Mouse (Mus musculus) mouse embryonic stem cell (cell line): ENCODE data around the gene Gnpda2.

ENCODE experiments used
- in situ Hi-C, 2 experiments: fragments of 300-500 bp; cut with MboI; formaldehyde crosslinking; loops; 1 replicate in 1 of 2; 3 replicates in 1 of 2; pipeline ENCODE4 v1.14.3; 2019 to 2020; ENCODE audit warnings: low sequenced_read_pairs in 2 of 2, low pct_unique_long_range_greater_than_20kb in 1 of 2, mixed read lengths in 1 of 2; ENCODE audit not compliant: unreplicated experiment in 1 of 2

Gene Gnpda2

DNA sequence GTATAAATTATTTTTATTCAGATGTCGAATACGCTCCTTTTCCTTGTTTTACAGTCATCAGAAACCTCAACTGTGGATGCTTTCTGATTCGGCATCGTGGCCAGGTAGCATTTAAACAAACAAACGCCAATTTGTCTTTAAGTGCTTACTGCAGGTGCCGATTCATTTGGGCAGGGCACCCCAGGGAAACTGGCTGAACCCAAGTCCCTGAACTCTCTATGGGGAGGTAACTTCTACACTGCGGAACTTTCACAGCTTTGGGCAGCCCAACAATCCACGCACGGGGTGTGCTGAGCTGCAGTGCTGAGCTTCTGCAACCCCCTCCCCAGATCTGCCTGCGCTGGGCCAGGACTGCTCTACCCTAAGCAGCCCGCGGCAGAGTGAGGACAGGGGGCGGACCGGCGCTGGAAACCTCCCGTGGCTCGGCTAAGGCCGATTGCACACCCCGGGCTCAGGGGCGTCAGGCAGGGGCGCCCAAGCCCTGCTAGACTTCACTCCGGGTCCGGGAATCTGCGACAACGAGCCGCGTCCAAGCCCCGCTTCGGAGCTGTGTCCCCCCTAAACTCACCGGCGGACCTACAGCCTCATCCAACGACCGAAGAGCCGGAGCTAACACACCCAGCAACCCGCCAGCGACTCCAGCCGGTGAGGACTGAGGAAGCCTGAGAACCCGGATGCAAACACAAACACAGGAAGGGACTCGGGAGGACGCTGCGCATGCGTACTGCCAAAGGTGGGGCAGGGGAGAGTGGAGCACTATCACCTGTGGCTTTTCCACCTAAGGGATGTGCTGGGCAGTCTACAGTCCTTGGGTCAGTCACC is at the start of gene Gnpda2:
Gnpda2 (minus strand) TSS at position 701 of the 822 bp plus-strand sequence.
- in situ Hi-C loops: no loop called here

DNA sequence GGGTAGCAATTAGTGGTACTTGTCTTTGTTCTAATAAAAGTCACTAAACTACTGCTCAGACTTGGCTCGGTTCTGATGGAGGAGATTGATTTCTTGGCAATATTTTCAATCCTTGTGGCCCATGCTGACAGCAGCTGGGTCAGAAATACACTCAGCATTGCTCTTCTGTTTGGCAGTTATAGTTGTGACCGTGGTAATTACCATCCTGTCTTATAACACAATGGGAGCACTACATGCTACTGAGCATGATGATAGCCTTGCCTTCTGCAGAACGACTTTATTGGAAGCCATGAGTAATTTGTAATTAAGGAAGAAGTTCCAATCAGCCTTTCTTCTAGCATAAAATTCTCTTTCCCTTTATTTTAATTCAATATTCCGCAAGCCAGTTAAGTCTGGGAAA is 42.6 kb upstream of the Gnpda2 start:
- in situ Hi-C loops: no loop called here

DNA sequence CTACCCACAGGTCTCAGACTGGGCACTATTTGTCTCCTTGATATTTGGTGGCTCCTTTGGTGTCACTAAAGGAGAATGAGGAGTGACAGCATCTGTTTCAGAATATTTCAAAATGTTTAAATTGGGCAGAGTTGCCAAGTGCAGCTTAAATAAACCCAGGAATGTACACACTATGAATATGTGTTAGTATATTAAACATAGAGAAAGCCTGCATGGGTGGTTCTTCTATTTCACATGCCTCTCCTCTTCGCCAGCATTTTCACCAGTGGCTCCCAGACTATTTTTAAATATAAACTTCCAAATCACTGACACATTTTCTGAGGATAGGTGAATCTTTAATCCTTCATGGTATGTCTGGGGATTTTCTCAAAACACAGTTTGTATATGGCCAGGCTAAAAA is 28.8 kb upstream of the Gnpda2 start:
- in situ Hi-C loops: no loop called here

DNA sequence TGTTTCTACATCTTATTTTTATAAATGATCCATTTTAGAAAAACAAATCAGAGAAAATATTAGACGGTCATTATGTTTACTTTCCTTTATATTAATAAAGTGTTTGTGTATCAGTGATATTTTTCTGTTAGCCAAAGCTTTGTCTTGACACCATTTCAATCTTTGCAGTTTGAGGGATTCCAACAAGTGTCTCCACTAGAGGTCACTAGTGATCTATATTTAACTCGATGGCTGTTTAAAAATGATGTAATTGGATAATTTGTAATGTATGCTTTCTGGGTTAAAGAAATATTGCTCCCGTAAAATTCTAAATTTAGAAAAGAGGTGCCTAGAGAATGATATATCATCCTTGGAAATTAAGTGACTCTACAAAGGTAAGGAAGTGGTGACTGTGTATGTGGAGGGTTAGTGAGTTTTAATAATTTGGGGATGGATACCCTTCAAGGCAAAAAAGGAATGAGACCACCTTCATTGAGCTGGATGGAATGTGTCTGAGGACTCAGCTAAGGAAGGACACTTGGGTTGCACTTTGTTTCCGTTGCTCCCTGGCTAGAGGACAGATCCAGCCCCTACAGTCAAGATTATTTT is 21.2 kb upstream of the Gnpda2 start:
- in situ Hi-C loops: no loop called here

DNA sequence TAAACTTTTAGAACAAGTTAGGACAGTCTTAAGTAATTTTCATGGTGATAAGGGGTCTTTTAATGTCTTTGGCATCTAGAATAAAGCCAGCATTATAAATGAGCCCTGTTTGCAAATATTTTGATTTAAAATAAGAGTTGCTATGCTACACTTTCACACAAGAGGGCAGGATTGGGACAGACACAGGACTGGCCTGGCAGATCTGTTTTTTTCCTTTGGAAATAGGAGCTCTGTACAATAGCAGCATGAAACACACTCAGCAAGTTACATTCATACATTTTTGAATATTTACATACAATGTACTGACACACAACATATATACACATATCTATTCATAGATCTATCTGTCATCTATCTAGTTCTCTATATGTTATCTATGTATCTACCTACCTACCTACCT is 8.9 kb upstream of the Gnpda2 start:
- in situ Hi-C loops: no loop called here

DNA sequence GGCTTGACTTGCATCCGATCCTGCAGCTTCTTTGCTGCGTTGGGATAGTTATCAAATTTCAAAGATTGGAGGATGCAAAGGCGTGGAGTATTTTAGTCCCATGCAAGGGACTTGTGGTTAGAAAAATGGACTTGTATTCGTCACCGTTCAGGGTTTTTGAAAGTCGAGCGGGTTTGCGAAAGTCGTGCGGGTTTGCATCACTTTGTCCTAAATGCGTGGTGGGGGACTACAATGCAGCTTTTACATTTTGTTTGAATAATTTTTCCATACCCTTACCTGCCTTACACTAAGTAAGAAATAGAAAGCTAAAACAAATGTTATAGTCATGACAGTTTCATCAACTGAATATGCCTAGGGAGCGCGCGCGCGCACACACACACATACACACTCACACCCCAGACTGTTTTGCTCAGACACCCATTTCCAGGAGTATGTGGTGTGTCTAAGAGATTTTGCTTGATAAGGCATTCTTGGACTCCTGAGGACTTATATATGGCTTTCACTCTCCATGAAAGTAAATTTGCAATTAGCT is 34.7 kb downstream of the Gnpda2 start:
- in situ Hi-C loops: no loop called here

DNA sequence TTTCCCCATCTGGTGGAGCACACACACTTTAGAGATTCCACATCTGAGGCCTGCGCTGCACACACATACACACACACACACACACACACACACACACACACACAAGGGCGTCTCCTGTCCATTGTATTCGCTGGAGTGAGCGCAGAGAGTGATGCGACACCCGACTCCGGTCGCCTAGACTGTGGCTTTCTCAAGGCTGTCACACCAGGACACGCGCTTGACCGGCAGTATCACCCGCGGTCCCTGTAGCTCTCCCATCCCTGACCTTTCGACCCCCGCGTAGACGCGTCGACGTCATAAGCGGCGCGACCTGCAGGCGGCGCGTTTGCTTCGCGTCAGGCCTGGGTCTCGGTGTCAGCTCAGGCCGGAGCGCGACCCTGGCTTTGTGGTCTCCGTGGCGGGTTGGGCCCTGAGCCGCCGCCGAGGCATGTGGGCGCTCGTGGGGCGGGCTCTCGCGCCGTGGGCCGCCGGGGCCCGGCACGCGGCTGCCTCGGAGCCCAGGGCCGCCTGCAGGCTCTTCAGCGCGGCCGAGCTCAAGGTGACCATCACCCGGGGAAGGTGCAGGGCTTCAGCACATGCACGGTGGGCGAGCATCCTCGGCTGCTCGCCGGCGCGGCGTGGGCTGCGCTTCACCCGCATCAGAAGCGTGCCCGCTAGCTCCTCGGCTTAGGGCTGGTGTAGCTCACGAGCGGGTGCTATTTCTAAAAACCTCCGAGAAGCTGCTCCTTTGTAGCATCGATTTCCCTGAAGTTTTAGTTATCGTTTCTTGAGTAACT is 35.3 kb downstream of the Gnpda2 start, which contains the start of gene Guf1:
Guf1 (plus strand) TSS at position 296 of the 776 bp plus-strand sequence.
- in situ Hi-C loops: no loop called here

DNA sequence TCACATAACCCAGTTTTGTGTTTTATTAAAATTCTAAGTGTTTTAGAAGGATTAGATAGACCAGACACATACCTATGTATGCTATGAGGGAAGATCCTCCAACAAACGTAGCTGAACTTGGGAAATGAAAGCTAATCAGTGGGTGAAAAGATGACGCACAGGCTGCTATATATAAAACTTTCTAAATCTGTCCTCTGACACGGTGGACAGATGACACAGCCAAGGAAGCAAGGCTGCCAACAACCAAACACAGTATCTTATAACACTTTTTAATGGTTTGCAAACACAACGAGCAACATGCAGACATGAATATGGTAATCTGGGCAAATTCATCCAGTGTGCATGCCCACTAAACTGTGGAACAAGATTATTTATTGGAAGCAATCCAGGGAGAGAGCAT is 49.7 kb downstream of the Gnpda2 start, which contains the start of gene Yipf7:
Yipf7 (minus strand) TSS at position 160 of the 400 bp plus-strand sequence.
- in situ Hi-C loops: no loop called here

DNA sequence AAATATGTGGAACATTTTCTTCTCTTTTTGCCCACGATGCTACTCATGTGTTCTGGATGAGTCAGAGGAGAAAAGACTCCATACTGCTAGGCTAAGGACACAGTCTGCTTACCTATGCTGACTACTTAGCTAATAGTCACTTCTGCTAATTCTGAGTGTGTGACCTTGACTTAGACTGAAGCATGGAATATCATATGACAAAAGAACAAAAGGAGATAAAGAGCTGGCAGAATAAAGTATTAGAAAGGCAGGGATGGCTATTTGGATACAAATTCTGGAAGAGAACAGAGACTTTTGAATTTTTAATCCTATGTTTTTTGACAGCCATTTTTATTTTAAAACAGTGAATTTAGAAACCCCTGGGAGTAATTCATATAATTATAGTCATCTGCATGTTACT is 50.5 kb downstream of the Gnpda2 start:
- in situ Hi-C loops: no loop called here

DNA sequence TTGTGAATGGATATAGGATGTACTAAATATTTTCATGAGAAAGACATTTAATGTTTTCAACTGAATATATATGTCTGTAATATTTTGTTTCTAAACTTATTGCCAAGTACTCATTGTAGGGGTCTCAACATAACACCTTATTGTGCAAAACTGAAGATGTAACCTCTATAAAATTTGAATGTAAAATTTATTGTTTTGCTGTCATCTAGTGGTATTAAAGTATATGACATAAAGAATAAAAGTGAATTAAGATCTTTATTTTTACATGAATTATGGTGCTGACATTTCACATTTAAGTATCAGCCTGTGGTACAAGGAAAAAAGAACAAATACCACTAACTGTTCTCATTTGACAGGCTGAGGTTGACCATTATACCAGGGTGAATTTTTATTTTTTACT is 68.2 kb downstream of the Gnpda2 start:
- in situ Hi-C loops: loop anchor here in 1 of 2 experiments (25.0 kb wide), 1 partner anchor 187 kb away; the partner anchor contains the start of gene Kctd8
